Mouse (Mus musculus): ENCODE data around the gene Vps11.
"Not testable (repeated sequence)": the region's sequence is repeated elsewhere in the genome, so short reads cannot be mapped to it uniquely, and the experiment has no call there.

The Vps11 gene

GRCm38 (mm10) chr9:44313476-44314256, 47.8 kb downstream of the Vps11 start:
- DNase-seq = no peak

DNA sequence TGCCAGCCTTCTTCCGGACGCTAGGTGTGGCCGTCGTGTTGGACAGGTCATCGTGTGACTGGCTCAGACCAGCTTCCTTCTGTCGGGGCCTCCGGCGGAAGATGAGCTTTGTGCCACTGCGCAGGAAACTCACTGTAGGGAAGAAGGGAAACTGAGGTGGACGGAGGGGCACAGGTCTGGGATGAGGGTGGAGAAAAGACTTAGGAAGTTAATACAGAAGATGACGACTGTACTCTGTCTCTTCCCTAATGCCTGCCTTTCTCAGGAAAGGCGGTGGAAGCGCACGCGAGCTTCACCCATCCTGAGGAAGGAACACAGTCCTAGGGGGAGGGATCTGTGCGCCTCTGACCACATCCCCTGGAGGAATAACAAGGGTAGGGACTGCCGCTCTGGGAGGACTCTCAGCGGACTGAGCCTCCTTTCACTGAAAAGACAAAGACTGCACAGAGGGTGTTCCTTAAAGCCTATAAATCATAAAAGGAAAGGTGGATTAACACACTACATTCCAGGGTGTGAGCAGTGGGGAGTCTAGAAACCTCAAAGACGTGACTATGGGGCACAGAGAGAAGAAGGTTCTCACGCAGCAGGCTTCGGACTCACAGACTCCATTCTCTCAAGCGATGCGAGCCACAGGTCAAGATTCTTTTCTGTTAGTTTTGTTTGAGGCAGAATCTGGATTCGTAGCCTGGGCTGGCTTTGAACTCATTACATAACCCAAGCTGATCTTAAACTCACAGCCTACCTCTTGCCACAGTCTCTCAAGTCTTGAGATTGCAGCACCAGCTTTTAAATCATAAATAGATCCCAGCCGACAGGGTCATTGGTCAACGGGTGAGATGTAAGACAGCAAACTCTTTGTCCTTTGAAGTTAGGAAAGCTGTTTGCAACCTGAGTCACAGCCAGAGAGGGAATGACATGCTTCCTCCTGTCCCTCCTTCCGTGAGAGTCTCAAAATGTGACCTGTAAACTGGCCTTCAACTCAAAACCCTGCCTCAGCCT, 50.0 kb downstream of the Vps11 start:
- peak; percentile 61 to 80 for DNase-seq

DNA sequence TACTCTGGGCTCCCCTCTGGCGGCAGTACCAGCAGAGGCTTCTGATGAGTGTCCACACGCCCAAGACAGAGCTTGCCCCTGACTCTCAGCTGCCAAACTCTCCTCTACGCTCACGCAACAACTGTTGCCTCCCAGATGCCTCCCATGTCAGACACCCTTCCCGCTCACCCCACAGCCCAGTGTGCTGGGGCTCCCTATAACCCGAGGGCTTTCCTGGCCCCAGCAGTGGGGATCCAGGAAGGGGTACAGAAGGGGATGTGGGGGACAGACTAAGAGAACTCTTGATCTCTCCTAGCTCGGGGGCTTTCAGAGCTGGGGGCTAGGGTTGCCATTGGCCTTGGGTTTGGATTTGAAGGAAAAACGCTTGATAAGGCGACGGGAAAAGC, 50.7 kb downstream of the Vps11 start:
- DNase-seq = no peak

DNA sequence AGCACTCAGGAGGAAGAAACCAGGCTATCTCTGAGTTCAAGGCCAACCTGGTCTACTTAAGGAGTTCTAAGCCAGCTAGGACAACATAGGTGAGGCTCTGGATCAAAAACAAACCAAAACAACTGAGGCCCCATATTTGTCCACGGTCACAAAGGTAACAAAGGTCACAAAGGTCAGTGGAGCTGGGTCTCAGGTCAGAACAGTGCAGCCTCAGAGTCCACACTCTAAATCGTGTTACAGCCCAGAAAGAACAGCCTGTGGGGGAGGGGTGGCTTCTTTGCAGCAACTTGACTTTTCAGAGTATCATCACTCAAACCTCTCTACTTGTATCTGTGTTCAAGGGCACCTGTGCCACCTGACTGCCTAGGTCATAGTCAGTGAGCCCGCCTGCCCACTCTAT, 51.7 kb downstream of the Vps11 start:
- DNase-seq = no peak

DNA sequence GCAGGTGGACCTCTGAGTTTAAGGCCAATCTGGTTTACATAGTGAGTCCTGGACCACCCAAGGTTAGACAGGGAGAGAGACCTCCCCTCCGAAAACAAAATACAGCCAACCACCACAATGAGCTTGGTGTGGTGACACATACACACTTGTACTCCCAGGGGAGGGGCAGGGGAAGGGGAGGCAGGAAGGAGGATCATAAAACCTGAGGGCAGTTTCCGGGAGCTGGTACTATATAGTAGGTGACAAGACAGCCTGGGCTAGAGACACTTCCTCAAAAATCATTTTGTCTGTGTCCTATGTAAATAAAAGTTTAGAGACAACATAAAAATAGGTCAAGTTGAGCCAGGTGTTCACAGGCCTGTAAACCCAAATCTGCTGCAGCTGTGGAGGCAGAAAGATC, 54.2 kb downstream of the Vps11 start:
- DNase-seq = peak in 1 of 2 experiments; percentile 37

GRCm38 (mm10) chr9:44306532-44306931, 54.9 kb downstream of the Vps11 start:
- no peak for DNase-seq

DNA sequence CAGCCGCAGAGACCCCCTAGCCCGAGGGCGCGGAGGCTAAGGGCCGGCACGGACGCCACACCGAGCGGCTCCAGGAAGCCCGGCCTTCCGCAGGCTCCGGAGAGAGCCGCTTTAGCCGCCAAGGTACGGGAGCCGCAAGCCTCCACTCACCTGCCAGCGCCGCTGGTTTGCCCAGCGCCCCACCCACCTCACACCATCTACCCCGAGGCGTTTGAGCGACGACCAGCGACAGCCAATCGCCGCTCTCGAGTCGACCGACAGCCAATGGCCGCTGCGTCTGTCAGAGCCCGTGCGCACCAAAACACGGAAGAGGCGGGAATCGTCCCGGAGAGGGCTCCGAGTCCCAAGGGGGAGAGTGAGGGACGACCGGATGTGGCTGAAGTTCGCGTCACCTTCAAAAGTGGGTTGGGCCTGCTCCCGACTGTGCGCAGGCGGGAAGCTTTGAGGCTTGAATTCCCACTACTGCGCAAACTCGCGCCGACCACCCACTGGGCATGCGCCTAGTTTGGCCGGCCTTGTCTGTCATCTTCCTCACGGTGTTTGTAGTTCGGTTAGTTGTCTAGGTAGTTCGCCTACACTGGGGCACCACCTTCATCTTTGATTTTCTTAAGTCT, 55.9 kb downstream of the Vps11 start, which contains the start of gene Hinfp:
Hinfp (minus strand) TSS at position 206 of the 614 bp plus-strand sequence.
- DNase-seq = peak; percentile 98 to 100

GRCm38 (mm10) chr9:44300001-44300400, 61.5 kb downstream of the Vps11 start:
- DNase-seq = not testable (repeated sequence)

Data from kidney, postnatal 25 days (tissue).